Comparison of ENCODE assay signal across 28 mouse cellular contexts in the genomic region with DNA sequence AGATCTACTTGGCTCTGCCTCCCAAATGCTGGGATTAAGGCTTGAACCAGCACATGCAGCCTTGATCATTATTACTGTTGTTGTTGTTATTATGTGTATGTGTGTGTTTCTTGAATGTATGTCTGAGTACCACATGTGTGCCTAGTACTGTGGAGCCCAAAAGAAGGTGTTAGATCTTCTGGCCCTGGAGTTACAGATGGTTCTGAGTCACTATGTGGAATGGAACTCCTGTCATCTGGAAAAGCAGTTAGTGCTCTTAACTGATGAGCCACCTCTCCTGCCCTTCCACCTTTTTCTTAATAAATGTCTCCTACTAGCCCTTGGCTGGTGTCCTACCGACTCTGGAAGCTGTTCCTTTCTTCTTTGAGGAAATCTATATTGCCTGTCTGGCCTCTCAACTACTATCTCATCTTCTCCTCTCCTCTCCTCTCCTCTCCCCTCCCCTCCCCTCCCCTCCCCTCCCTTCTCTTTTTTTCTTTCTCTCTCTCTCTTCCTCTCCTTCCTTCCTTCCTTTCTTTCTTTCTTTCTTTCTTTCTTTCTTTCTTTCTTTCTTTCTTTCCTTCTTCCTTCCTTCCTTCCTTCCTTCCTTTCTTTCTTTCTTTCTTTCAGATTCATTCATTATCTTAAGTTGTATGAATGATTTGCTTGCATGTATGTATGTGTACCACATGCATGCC. TPM values are rescaled to one million over a fixed set of nuclear protein-coding genes. Genes with fewer than 3 reads are reported as not detected.
"Had no signal": no experiment of that assay in that cellular context is flagged by ENCODE, and none has a peak within 500 bp of the region (broad histone marks: within the 10 kb centered on the region; RNA-seq: fewer than 3 reads in every experiment).

No protein-coding gene starts in this region.

- H3K9me3 ChIP-seq: embryonic facial prominence, embryonic 10.5 days; embryonic facial prominence, embryonic 12.5 days; embryonic facial prominence, embryonic 13.5 days; embryonic facial prominence, embryonic 15.5 days; forebrain, embryonic 10.5 days; forebrain, embryonic 12.5 days; forebrain, embryonic 13.5 days; forebrain, embryonic 15.5 days had no signal

- H3K9ac ChIP-seq: embryonic facial prominence, embryonic 12.5 days; embryonic facial prominence, embryonic 13.5 days; embryonic facial prominence, embryonic 15.5 days; forebrain, embryonic 12.5 days; forebrain, embryonic 13.5 days; forebrain, embryonic 15.5 days; forebrain, postnatal 0 days had no signal

- H3K4me1 ChIP-seq: embryonic facial prominence, embryonic 12.5 days; embryonic facial prominence, embryonic 13.5 days; forebrain, embryonic 10.5 days; forebrain, embryonic 12.5 days; forebrain, embryonic 13.5 days; forebrain, embryonic 15.5 days had no signal

- H3K4me2 ChIP-seq: embryonic facial prominence, embryonic 12.5 days; embryonic facial prominence, embryonic 13.5 days; embryonic facial prominence, embryonic 15.5 days; forebrain, embryonic 12.5 days; forebrain, embryonic 13.5 days; forebrain, embryonic 15.5 days had no signal

- DNase-seq: cerebellum, adult 8-10 months; cerebellum, adult 9-10 months; embryo, embryonic 11 days; forebrain, postnatal 0 days; gastrocnemius, adult 2 months; gastrocnemius, postnatal 10 days; gastrocnemius, postnatal 36 days had no signal

- H3K27ac ChIP-seq: embryonic facial prominence, embryonic 10.5 days; embryonic facial prominence, embryonic 12.5 days; embryonic facial prominence, embryonic 13.5 days; embryonic facial prominence, embryonic 15.5 days; forebrain, embryonic 10.5 days; forebrain, embryonic 12.5 days; forebrain, embryonic 13.5 days; forebrain, embryonic 15.5 days; heart, adult 2 months had no signal

- ATAC-seq: forebrain, embryonic 13.5 days; forebrain, embryonic 14.5 days; forebrain, embryonic 15.5 days; forebrain, postnatal 0 days had no signal

- H3K4me3 ChIP-seq: embryonic facial prominence, embryonic 10.5 days; embryonic facial prominence, embryonic 12.5 days; embryonic facial prominence, embryonic 13.5 days; embryonic facial prominence, embryonic 15.5 days; erythroblast, embryonic 14.5 days; forebrain, embryonic 10.5 days; forebrain, embryonic 12.5 days; forebrain, embryonic 13.5 days; forebrain, embryonic 15.5 days; gastrocnemius, adult 2 months; heart, adult 2 months had no signal

- H3K27me3 ChIP-seq: embryonic facial prominence, embryonic 12.5 days; embryonic facial prominence, embryonic 13.5 days; embryonic facial prominence, embryonic 15.5 days; forebrain, embryonic 12.5 days; forebrain, embryonic 13.5 days; forebrain, embryonic 15.5 days had no signal

RNA-seq across cellular contexts. Expression of a gene that starts 3.2 kb away (rescaled TPM):
- total RNA-seq: common myeloid progenitor, adult 5-6 weeks; gastrocnemius, adult 18-20 months; gastrocnemius, adult 8-10 months; gastrocnemius, postnatal 10 days; gastrocnemius, postnatal 14 days; gastrocnemius, postnatal 25 days; gastrocnemius, postnatal 36 days; granulocyte monocyte progenitor cell, adult 5-6 weeks; heart, adult 18-20 months; heart, adult 2 months; heart, adult 8-10 months had no signal
- polyA plus RNA-seq: erythroblast, embryonic 14.5 days; forebrain, embryonic 13.5 days; forebrain, embryonic 14.5 days; forebrain, embryonic 15.5 days; forebrain, postnatal 0 days had no signal

RNA-seq across cellular contexts. Expression of a gene that starts 6.4 kb away (rescaled TPM):
- total RNA-seq: gastrocnemius, adult 18-20 months; gastrocnemius, adult 8-10 months; gastrocnemius, postnatal 25 days; gastrocnemius, postnatal 36 days; heart, adult 18-20 months; heart, adult 2 months; heart, adult 8-10 months had no signal
- polyA plus RNA-seq: embryonic facial prominence, embryonic 11.5 days; erythroblast, embryonic 14.5 days; forebrain, embryonic 14.5 days; forebrain, embryonic 16.5 days had no signal
